Mouse (Mus musculus): ENCODE results near the gene Nptx1. TPM values are rescaled to one million over a fixed set of nuclear protein-coding genes. Genes with fewer than 3 reads are reported as not detected.

Gene Nptx1
- polyA plus RNA-seq, 1 experiment from 2014 or later, result 1.4 TPM

DNA sequence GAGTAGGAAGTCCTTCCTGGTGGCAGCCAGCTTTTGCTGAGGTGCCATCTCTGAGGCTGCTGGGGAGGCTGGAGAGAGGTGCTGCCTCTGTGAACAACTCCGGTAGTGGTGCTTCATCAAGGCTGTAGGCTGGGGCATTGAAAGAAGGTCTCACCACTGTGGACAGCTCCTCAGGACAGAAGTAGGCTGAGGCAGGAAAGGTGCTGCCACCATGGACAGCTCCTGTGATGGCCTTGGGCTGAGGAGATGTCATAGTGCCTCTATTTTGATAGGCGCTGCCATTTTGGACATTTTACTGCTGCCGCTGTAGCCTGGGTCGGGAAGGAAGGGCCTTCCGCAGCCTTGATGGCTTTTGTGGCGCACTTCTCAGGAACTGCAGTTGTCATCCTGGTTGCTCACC, 54.7 kb downstream of the Nptx1 start:
- Histone ChIP-seq H3K4me1 (ENCODE audit: insufficient read depth) (0 out of 2 replicates have a peak, but pooled peaks cover 4% of the 10 kb centered on the region), H3K36me3 (ENCODE audit: insufficient read depth) (peaks cover 7% of the 10 kb centered on the region; the same call in 1 of the 2 replicates), H3K9ac (no peak overlapping the region), H3K4me2 (peak overlapping the region; percentile 91), H3K9me3 (ENCODE audit: low read depth, low read length) (no peaks in the 10 kb centered on the region), H3K4me3 (ENCODE audit: low read depth, low read length) (peak overlapping the region; percentile 70; the same call in 1 of the 2 replicates), H3K27ac (ENCODE audit: low read depth) (no peak overlapping the region), H3K27me3 (ENCODE audit: insufficient read depth, low read length) (no peaks in the 10 kb centered on the region)
- WGBS, result 93% methylated on average over 6 of the region's 6 CpGs
- TF ChIP-seq CTCF (IDR thresholded peaks at IDR 0.05; ENCODE audit: low read depth), result no peak
- peak; percentile 23 for DNase-seq
- no peak for ATAC-seq (ENCODE audit: insufficient read depth)

DNA sequence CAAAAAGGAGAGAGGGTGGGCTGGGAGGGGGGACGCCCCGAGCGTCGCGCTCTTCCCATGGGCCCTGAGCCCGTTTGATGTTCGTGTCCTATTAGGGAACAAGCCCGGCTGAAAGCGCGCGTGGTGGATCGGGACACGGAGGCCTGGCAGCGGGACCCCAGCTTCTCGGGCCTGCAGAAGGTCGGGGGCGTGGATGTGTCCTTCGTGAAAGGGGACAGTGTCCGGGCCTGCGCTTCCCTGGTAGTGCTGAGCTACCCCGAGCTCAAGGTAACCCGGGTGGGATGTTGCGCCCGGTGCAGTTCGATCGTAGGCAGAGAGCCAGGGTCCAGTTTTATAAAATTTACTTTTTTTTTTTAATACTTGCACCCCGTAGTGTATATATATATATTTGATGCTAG, 55.9 kb downstream of the Nptx1 start:
- no peak for TF ChIP-seq CTCF (IDR thresholded peaks at IDR 0.05; ENCODE audit: low read depth)
- peak overlapping the region; percentile 91 for H3K4me2 ChIP-seq
- peak overlapping the region; percentile 90 for H3K9ac ChIP-seq
- H3K27me3 ChIP-seq (ENCODE audit: insufficient read depth, low read length), result no peaks in the 10 kb centered on the region
- H3K4me3 ChIP-seq (ENCODE audit: low read depth, low read length), result peak overlapping the region; percentile 70
- 0 out of 2 replicates have a peak, but pooled peaks cover 3% of the 10 kb centered on the region for H3K36me3 ChIP-seq (ENCODE audit: insufficient read depth)
- DNase-seq, result no peak
- no peak for ATAC-seq (ENCODE audit: insufficient read depth)
- 0 out of 2 replicates have a peak, but pooled peaks cover 4% of the 10 kb centered on the region for H3K4me1 ChIP-seq (ENCODE audit: insufficient read depth)
- H3K9me3 ChIP-seq (ENCODE audit: low read depth, low read length), result no peaks in the 10 kb centered on the region
- WGBS, result 4% methylated on average over 27 of the region's 27 CpGs
- peak overlapping the region; percentile 88 for H3K27ac ChIP-seq (ENCODE audit: low read depth)

DNA sequence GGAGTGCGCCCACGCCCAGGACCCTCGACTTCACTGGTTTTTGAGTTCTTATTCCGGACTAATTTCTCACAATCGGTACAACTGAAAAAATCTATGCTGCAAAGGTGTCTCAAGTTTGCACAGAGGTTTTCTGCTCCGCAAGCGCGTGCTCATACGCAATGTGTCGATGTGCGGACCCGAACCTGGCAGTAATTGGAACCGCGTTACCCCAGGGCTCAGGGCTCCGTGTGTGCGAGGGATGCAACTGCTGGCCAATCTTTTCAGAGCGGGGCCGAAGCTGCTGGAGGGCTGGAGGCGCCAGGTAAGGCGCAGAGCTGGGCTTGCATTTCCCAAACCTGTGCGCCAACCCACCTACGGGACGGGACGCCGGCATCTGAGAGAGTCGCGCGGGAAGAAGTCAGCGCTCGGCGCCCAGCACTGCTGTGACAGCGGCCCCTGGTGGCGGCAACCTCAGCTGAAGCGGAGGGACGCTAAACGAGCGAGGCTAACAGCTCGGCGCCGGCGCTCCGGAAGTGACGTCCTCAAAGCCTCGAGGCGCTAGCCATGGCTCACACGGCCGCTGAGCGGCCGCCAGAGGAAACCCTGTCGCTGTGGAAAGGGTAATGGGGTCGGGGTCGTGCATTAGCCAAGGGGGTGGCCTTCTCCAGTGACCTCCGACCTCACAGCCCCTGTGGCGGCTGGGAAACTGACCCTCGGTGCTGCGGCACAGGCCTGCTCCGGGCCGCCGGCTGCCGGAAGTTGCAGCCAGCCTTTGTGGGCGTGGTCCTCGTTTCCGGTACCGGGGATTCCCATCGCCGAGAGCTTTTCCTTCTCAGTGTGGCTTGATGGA, 56.5 kb downstream of the Nptx1 start, which contains the start of gene Endov:
TSS of gene Endov (plus strand) at position 487 of the 829 bp plus-strand sequence.
- 0 out of 2 replicates have a peak, but pooled peaks cover 3% of the 10 kb centered on the region for H3K36me3 ChIP-seq (ENCODE audit: insufficient read depth)
- WGBS, result under 1% methylated on average over 61 of the region's 66 CpGs

More for the DNA sequence above, 56.5 kb downstream of the Nptx1 start, which contains the start of gene Endov:
- TF ChIP-seq CTCF (IDR thresholded peaks at IDR 0.05; ENCODE audit: low read depth), result peak; percentile 98
- Histone ChIP-seq H3K4me1 (ENCODE audit: insufficient read depth) (0 out of 2 replicates have a peak, but pooled peaks cover 4% of the 10 kb centered on the region), H3K4me2 (peak within 1 kb of the TSS; percentile 91), H3K9ac (peak within 1 kb of the TSS; percentile 90), H3K27me3 (ENCODE audit: insufficient read depth, low read length) (no peaks in the 10 kb centered on the region), H3K27ac (ENCODE audit: low read depth) (peak within 1 kb of the TSS; percentile 88), H3K9me3 (ENCODE audit: low read depth, low read length) (no peaks in the 10 kb centered on the region), H3K4me3 (ENCODE audit: low read depth, low read length) (peak within 1 kb of the TSS; percentile 70)
- ATAC-seq (ENCODE audit: insufficient read depth) (peak; percentile 96), DNase-seq (peak; percentile 100)

Other genes starting within 250 kb of the Nptx1 start
- gene Eif4a3, start 247.7 kb downstream of the Nptx1 start, polyA plus RNA-seq (2014; fragmentation: Nextera tagmentation; extraction: Ambion mirVana), result 419 and 428 TPM in 2 replicates
- not detected in 2 replicates for gene Card14, start 240.0 kb downstream of the Nptx1 start, polyA plus RNA-seq (2014; fragmentation: Nextera tagmentation; extraction: Ambion mirVana)
- gene Sgsh, start 192.2 kb downstream of the Nptx1 start, polyA plus RNA-seq (2014; fragmentation: Nextera tagmentation; extraction: Ambion mirVana), result 7.6 and 9.5 TPM in 2 replicates
- 9.1 and 9.3 TPM in 2 replicates for gene Slc26a11, start 192.2 kb downstream of the Nptx1 start, polyA plus RNA-seq (2014; fragmentation: Nextera tagmentation; extraction: Ambion mirVana)
- 12.5 and 12.7 TPM in 2 replicates for gene Rnf213, start 154.7 kb downstream of the Nptx1 start, polyA plus RNA-seq (2014; fragmentation: Nextera tagmentation; extraction: Ambion mirVana)
- 17.4 and 17.7 TPM in 2 replicates for gene Endov, start 56.4 kb downstream of the Nptx1 start, polyA plus RNA-seq (2014; fragmentation: Nextera tagmentation; extraction: Ambion mirVana)
- gene Rptor, start 55.2 kb upstream of the Nptx1 start, polyA plus RNA-seq (2014; fragmentation: Nextera tagmentation; extraction: Ambion mirVana), result 14.6 TPM in 2 replicates

Measured in lung, embryonic 14.5 days (tissue).